Mouse (Mus musculus) layer of hippocampus, postnatal 14 days (tissue): Measurements from ENCODE around the gene Hmgb1. TPM values are rescaled to one million over a fixed set of nuclear protein-coding genes. Genes with fewer than 3 reads are reported as not detected.
A peak's percentile ranks its signal among the peaks of the same experiment; 100 is the strongest.

Source experiments
- DNase-seq, 2 experiments: peaks; one replicate each; pipeline ENCODE4 v3.0.0; 2021 to 2022; ENCODE audit warnings: low spot score in 2 of 2, mixed read lengths in 1 of 2
- total RNA-seq, 2 experiments: library from RNA; stranded (reverse); gene quantifications; 2 replicates each; pipeline ENCODE4 v1.2.3; 2021

Gene Hmgb1
- total RNA-seq, 2 experiments from 2014 or later = 165 to 178 TPM

DNA sequence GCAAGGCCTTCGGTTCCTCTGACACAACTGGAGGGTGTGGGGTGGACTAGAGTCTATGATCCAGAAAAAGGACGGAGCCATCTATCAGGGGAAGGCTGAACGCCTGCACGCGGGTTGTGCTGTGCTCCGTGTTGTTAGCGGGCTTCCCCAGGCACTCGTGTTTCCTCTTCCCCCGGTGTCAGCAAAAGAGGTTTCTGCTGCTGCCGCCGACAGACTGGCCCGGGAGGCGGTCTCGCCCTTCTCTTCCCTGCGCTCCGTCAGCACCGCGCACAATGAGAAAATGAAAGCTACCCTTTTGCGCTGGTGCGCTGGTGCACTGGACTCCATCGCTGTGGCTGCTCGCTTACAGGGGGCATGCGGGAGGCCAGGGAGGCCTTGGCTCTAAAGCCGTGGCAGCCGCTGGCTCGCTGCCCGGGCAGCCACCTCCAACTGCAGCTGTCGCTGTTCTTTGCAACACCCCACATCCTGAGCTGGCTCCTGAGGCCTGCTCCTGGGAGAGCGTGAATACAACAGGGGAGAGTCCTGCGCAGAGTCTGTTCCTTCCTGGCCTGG is 153.0 kb downstream of the Hmgb1 start:
- peak; percentile 34 to 54 for DNase-seq

GRCm38 (mm10) chr5:149030103-149030502 is 154.2 kb downstream of the Hmgb1 start:
- no peak for DNase-seq

DNA sequence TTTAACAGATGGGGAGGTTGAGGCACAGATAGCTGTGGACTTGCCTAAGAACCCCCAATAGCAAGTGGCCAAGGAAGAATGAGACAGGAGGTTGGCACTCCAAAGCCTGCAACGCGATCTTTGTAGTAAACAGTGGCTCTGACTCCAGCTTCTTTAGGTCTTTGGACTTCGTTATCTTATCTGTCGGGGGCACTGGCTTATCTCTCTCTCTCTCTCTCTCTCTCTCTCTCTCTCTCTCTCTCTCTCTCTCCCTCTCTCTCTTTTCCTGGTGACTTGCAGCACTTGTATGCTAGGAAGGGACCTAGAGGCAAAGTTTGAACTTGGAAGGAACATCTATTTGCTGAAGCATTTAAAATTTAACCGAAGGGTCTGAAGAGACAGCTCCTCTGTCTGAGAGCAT is 155.9 kb downstream of the Hmgb1 start:
- no peak for DNase-seq

GRCm38 (mm10) chr5:149027389-149027788 is 156.9 kb downstream of the Hmgb1 start:
- no peak for DNase-seq

GRCm38 (mm10) chr5:149021120-149021519 is 163.2 kb downstream of the Hmgb1 start:
- no peak for DNase-seq

GRCm38 (mm10) chr5:149020681-149021062 is 163.6 kb downstream of the Hmgb1 start:
- DNase-seq = no peak

DNA sequence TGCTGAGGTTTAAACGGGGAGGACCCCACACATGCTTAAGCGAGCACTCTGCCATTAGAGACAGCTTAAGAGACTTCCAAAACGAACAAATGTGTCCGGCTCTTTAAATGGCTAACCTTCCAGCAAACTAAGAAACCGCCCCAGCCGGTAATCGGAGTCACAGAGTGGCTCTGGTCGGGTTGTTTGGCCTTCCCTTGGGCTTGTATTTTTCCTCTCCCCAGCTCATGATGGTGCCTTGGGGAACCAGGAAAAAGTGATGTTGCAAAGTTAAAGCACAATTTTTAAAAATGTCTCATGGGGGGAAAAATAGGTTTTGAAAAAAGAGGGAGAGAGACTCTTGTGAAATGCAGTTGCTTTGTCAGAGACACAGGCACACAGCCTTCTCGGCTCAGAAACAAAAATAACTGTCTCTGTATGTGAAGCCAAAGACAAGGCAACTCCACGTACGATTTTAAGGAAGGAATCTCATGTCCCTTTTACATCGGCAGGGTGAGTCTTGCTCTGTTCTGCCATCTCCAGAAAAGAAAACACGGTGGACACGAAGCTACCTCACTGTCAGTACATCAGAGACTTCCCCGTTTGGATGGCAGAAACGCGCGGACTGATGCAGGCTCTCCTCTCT is 164.1 kb downstream of the Hmgb1 start:
- DNase-seq = no peak

GRCm38 (mm10) chr5:149017666-149018415 is 166.4 kb downstream of the Hmgb1 start:
- DNase-seq = no peak

DNA sequence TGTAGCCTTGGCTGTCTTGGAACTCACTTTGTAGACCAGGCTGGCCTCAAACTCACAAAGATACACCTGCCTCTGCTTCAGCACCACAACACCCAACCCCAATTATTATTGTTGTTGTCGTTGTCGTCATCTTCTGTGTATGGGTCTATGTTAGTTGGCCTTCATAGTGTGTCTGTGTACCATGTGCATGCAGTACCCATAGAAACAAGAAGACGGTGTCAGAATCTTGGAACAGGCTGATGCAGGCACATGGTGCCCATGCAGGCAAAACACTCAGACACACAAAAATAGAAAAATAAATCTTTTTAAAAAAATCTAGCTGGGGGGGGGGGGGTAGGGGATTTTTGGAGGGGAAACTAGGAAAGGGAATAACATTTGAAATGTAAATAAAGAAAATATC is 167.1 kb downstream of the Hmgb1 start:
- DNase-seq = no peak

- no peak for DNase-seq
Measured at GRCm38 (mm10) chr5:149016261-149016660, 168.0 kb downstream of the Hmgb1 start.

DNA sequence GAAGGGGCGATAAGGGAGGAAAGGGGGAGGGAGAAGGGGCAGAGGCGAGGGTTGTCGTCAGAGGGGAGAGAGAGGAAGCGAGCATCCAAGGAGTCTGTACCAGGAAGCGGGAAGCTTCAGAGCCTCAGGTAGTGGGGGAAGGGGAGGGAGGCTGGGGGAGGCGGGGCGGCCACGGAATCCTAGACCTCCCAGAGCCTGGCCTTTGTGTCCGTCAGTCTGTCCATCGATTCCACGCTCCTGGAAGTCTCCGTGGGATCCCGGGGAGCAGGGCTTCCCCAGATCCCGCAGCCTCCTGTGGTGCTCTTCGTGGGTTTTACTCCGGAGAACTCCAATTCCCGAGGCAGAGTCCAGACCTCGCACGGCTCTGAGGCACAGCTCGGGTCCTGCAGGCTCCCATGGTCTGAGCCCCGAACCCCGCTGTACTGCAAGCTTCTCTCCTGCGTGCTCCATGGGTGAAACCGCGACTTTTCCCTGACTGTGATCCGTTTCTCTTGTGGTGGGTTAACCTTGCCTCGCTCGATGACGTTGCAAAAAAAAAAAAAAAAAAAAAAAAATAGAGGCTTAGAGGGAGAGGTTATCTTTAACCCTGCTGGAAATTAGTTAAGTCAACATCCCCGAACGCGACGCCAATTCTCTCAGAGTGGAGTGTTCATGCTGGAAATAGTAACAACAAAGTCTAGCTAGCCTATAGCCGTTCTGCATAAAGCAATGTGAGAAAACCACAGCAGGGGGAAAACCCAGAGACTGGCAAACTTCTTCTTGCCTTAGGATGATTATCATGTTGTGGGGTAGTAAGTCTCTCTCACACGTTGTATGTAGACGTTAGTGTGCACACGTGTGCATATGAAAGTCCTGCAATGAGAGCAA is 168.7 kb downstream of the Hmgb1 start:
- no peak for DNase-seq

DNA sequence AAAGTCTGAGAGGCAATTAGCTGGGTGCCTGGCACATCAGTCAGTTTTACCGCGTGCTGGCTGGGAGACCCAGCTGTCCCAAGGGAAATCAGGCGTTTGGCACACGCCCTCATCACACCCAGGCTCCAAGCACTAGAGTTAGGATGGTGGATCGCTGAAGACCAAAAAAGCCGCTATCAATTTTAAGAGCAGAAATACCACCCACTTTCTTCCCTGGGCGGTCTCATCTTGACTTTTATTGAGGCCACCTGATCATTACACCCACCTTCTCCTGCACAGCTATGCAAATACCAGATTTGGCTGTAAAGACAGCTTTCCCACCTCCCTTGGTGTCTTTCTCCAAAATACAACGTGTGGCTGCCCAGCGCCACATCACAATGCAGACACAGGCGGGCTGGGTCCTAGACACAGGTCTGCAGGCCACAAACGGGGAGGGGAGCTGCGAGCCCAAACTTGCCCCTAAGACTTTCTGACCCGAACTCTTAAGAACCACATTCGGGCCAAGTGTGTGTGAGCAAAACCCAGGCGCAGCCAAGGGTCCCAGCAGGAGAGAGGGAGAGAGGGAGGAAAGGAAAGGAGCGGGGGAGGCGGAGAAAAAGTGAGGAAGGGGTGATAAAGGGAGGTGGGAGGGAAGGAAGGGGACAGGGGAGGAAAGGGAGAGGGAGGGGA is 169.6 kb downstream of the Hmgb1 start:
- DNase-seq = no peak

GRCm38 (mm10) chr5:149013817-149014508 is 170.3 kb downstream of the Hmgb1 start:
- DNase-seq = no peak

GRCm38 (mm10) chr5:149009111-149009510 is 175.2 kb downstream of the Hmgb1 start:
- no peak for DNase-seq

DNA sequence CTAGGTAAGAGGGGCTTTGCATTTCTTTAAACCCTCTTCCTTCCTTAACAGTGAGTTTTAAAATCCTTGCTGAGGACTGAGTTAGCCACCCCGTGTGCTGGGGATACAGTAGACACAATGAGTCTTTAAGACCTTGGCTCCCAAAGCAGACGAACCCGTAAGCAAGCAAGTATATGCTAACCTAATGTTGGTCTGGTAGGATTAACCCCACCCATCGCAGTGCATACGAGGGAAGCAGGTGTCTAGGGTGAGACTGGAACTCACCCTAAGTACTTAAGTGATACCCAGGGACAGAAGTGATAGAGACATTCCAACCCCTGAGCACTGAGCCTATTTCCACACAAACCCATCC is 177.0 kb downstream of the Hmgb1 start:
- no peak for DNase-seq

DNA sequence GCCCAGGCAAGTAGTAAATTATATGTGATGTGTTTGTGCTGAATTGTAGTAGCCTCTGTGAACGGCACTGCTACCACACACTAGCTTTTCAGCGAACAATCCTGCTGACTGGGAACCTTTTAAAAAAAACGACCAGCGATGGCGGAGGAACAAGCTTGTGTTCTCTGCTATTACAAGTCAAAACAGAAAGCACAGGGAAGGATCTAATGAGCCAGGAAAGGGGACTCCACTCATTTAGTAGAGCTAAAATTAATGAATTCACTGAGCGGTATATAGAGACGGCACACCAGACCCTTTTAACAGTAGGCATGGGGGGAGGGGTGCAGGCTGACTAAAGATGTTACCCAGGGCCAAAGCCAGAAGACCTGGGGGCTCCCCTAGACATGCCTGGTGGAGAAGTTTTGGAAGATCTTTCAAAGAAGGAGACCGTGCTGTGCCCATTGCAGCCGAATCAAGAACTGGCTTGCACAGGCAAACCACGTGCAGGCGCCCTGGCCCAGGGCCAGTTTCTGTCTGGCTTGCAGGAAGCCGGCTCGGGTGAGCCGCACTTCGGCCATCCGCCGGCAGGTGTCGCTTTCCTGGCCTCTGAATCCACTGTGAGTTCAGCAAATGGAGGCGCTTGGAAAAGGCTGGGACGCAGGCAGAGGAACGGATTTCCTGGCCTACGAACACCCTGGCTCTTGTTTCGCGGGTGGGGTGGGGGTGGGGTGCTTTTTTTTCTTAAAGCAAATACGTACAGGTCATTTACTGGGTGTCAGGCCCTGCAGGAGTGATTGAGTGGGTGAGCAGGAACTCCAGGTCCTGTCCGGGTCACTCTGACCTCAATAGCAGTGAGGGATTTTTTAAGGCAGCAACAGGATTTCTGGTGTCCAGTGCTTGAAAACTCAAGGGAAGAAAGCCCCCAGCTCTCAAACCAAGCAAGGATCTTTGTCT is 177.7 kb downstream of the Hmgb1 start:
- peak; percentile 100 for DNase-seq

GRCm38 (mm10) chr5:149005701-149006361 is 178.5 kb downstream of the Hmgb1 start:
- no peak for DNase-seq

DNA sequence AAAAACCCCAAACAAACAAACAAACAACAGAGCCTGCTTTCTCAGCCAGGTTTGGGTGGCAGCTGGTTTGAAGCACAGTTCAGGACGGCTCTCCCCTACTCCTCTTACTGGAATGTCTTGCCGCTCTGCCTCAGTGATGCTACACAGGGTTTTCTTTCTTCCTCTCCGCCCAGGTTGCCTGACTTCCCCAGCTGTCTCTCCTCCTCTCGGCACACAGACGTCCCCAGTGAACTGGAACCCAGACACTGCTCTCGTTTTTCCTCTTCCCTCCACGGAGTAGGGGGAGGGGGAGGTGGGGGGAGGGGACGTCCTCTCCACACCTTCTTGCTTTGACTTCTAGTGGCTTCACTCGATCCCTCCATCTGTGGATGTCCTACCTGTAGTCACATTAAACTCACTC is 179.2 kb downstream of the Hmgb1 start:
- DNase-seq = no peak

- DNase-seq = no peak
Measured at GRCm38 (mm10) chr5:149003137-149003536, 181.2 kb downstream of the Hmgb1 start.
